Mouse (Mus musculus): Measurements from ENCODE around the gene Naip5. TPM values are rescaled to one million over a fixed set of nuclear protein-coding genes. Genes with fewer than 3 reads are reported as not detected.
"Not testable (repeated sequence)": the region's sequence is repeated elsewhere in the genome, so short reads cannot be mapped to it uniquely, and the experiment has no call there.

Naip5 gene
- polyA plus RNA-seq, 1 experiment from 2014 or later = 0.19 TPM

DNA sequence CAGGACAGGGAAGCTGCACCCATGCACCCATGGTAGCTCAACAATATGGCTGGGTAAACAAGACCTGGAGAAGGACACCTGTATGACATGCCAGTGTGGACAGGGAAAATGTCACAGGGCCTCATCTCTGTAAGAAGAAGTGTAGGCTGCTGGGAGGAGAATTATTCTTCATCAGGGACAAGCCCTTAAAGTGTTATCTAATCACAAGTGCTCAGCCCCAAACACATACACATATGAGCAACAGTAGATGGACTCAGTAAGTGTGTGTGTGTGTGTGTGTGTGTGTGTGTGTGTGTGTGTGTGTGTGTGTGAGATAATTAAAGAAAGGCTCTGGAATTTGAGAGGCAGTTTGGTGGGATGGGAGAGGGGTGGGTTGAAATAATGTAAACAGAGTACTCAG, 45.3 kb downstream of the Naip5 start:
- no peaks in the 10 kb centered on the region for H3K4me1 ChIP-seq
- H3K4me2 ChIP-seq = no peak overlapping the region
- no peaks in the 10 kb centered on the region for H3K9me3 ChIP-seq
- H3K36me3 ChIP-seq = no peaks in the 10 kb centered on the region
- H3K27ac ChIP-seq (replicated peaks) = no peak overlapping the region
- no peak overlapping the region for H3K4me3 ChIP-seq
- no peaks in the 10 kb centered on the region for H3K27me3 ChIP-seq (replicated peaks)
- H3K9ac ChIP-seq = no peak overlapping the region
- no peak for ATAC-seq (ENCODE audit: extremely low read depth, insufficient number of reproducible peaks, low FRiP score, low TSS enrichment)

DNA sequence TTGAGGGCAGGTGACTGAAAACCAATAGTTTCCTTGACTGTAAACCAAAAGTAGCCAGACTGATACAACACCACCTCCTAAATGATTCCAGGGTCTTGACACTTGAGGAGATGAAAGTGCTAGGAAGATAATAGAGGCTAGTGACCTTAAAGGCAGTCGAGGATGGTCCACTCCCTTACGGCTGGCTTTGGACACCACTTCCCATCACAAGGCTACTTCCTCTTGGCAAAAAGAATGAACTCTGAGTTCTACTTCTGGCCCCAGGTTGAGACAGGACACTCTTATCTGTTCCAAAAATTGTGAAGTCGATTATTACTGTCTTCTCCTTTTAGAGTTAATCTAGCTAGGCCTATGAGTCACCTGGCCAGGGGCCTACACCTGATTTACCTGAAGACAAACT, 50.7 kb downstream of the Naip5 start:
- Histone ChIP-seq H3K4me2 (no peak overlapping the region), H3K27ac (replicated peaks) (no peak overlapping the region), H3K4me3 (no peak overlapping the region), H3K9me3 (no peaks in the 10 kb centered on the region), H3K9ac (no peak overlapping the region), H3K27me3 (replicated peaks) (no peaks in the 10 kb centered on the region), H3K4me1 (no peaks in the 10 kb centered on the region), H3K36me3 (no peaks in the 10 kb centered on the region)
- 66% methylated on average over 3 of the region's 3 CpGs for WGBS
- ATAC-seq (ENCODE audit: extremely low read depth, insufficient number of reproducible peaks, low FRiP score, low TSS enrichment) = no peak

DNA sequence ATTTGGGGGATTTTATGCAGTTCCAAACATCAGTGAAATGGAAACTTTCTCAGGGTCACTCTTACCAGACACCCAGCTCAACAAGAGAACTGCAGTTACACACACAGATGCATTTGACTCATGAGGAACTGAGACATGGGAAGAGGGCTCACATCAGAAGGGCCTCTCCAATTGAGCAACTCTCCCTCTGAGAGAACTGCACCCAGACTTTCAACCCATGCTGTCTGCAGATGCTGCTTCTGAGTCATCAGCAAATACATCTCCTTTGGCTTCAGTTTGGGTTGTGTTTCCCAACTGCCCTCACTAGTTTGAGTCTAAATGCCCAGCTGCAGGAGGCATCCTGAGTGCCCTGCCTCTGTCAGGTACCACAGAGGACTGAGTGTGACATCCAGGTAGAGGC, 63.0 kb downstream of the Naip5 start:
- not testable (repeated sequence) for H3K9ac ChIP-seq; H3K9me3 ChIP-seq; H3K27me3 ChIP-seq (replicated peaks); H3K36me3 ChIP-seq; H3K27ac ChIP-seq (replicated peaks); H3K4me3 ChIP-seq; H3K4me2 ChIP-seq; H3K4me1 ChIP-seq; ATAC-seq (ENCODE audit: extremely low read depth, insufficient number of reproducible peaks, low FRiP score, low TSS enrichment)

DNA sequence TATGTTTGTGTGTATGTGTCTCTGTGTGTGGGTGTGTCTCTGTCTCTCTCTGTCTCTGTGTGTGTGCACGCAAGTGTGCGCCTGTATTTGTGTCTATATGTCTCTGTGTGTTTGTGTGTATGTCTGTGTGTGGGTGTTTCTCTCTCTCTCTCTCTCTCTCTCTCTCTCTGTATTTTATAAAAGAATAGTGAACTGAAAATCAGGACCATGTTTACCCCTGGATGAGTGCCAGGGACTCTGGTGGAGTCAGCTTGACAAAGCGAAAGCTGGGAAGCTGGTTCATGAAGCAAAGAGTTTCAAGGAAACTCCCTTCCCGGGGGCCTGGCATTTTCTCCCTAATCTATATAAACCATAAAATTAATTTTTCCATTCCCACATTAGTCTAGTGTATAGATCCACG, 71.8 kb downstream of the Naip5 start:
- H3K4me3 ChIP-seq; H3K27me3 ChIP-seq (replicated peaks); H3K9ac ChIP-seq; H3K9me3 ChIP-seq; H3K4me1 ChIP-seq; H3K27ac ChIP-seq (replicated peaks); ATAC-seq (ENCODE audit: extremely low read depth, insufficient number of reproducible peaks, low FRiP score, low TSS enrichment); H3K36me3 ChIP-seq; H3K4me2 ChIP-seq: not testable (repeated sequence)
- WGBS = 66% methylated on average over 4 of the region's 5 CpGs

DNA sequence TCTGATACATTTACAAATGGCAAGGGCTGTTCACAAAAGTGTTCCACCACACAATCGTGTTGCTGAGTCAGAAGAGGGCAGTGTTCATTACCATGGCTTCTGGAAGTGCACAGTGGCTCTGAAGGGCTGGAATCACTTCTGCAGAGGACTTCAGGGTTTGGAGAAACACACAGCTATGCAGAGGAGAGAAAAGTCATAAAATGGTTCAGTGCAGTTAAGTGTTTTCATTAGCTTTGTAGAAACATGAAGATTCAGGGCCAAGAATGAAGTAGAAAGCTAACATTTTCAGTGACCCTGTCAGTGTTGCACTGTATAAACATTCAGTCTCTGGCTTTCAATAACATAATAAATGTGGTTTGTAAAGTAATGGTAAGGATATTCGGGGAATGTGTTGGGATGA, 79.7 kb downstream of the Naip5 start:
- WGBS = 54% methylated on average over 2 of the region's 2 CpGs

DNA sequence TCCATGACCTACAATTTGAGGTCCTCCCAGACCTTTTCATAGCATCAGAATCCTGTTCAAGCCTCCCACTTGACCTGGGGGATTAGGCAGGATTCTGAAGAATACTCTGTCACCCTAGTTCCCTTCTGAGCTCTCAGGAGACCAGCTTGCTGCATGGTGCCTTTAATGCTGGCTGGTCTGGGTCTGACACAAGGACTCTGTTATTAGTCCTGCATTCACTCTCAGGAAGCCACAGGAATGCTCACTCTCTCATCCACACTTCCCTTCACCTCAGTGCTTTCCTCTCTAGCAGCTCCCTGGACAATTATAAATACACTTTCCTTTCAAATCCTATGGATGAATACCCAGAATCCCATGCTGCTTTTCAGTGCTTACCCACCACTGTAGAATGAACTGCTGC, 83.7 kb downstream of the Naip5 start:
- H3K4me2 ChIP-seq; H3K27ac ChIP-seq (replicated peaks); ATAC-seq (ENCODE audit: extremely low read depth, insufficient number of reproducible peaks, low FRiP score, low TSS enrichment): not testable (repeated sequence)

More for the DNA sequence above, 79.7 kb downstream of the Naip5 start:
- ATAC-seq (ENCODE audit: extremely low read depth, insufficient number of reproducible peaks, low FRiP score, low TSS enrichment); H3K36me3 ChIP-seq; H3K27me3 ChIP-seq (replicated peaks); H3K9me3 ChIP-seq; H3K4me3 ChIP-seq; H3K27ac ChIP-seq (replicated peaks); H3K4me2 ChIP-seq; H3K4me1 ChIP-seq; H3K9ac ChIP-seq: not testable (repeated sequence)

More for the DNA sequence above, 83.7 kb downstream of the Naip5 start:
- H3K27me3 ChIP-seq (replicated peaks); H3K9me3 ChIP-seq; H3K9ac ChIP-seq; H3K36me3 ChIP-seq; H3K4me3 ChIP-seq; H3K4me1 ChIP-seq: not testable (repeated sequence)

Other genes starting within 250 kb of the Naip5 start
- 24.7 and 27.8 TPM in 2 replicates for gene Mccc2, start 230.7 kb downstream of the Naip5 start, polyA plus RNA-seq (2015; fragmentation: Nextera tagmentation; extraction: Ambion mirVana)
- 17.9 and 19.2 TPM in 2 replicates for gene Bdp1, start 142.3 kb downstream of the Naip5 start, polyA plus RNA-seq (2015; fragmentation: Nextera tagmentation; extraction: Ambion mirVana)
- 116 and 119 TPM in 2 replicates for gene Serf1, start 138.3 kb downstream of the Naip5 start, polyA plus RNA-seq (2015; fragmentation: Nextera tagmentation; extraction: Ambion mirVana)
- 30.4 and 30.5 TPM in 2 replicates for gene Smn1, start 121.5 kb downstream of the Naip5 start, polyA plus RNA-seq (2015; fragmentation: Nextera tagmentation; extraction: Ambion mirVana)
- gene Naip2, start 44.2 kb downstream of the Naip5 start, polyA plus RNA-seq (2015; fragmentation: Nextera tagmentation; extraction: Ambion mirVana) = 0.13 and 0.19 TPM in 2 replicates
- 0.05 and 0.08 TPM in 2 replicates for gene Naip6, start 71.4 kb upstream of the Naip5 start, polyA plus RNA-seq (2015; fragmentation: Nextera tagmentation; extraction: Ambion mirVana)
- not detected in 2 replicates for gene Naip1, start 206.5 kb upstream of the Naip5 start, polyA plus RNA-seq (2015; fragmentation: Nextera tagmentation; extraction: Ambion mirVana)
- 44.9 and 50.2 TPM in 2 replicates for gene Gtf2h2, start 246.3 kb upstream of the Naip5 start, polyA plus RNA-seq (2015; fragmentation: Nextera tagmentation; extraction: Ambion mirVana)

All from heart, embryonic 13.5 days (tissue).